Mouse (Mus musculus) ovary, postnatal 10 days (tissue): ENCODE data around the gene Thnsl1.
"Not testable (repeated sequence)": the region's sequence is repeated elsewhere in the genome, so short reads cannot be mapped to it uniquely, and the experiment has no call there.

Experiments
- DNase-seq: peaks from one replicate; pipeline ENCODE4 v3.0.0; 2022; ENCODE audit warnings: low spot score

The Thnsl1 gene

DNA sequence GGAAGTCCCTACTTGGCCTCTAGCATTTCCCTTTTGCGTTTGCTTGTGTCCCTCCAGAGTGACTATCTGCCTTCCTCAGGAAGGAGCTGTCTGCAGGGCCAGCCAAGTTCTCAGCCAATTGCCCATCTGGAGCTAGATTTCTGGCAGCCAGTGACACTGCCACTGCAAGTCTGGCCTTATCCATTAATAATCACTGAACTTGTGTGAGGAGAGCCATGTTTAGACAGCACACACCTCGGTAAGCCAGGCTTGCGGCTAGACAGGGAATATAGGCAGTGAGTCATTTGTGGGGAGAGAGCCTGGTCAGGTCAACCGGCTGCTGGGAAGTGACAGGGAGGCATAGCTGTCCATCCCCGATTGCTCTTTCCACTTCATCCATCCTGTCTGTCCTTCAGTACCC is 31.3 kb downstream of the Thnsl1 start:
- DNase-seq: no peak

DNA sequence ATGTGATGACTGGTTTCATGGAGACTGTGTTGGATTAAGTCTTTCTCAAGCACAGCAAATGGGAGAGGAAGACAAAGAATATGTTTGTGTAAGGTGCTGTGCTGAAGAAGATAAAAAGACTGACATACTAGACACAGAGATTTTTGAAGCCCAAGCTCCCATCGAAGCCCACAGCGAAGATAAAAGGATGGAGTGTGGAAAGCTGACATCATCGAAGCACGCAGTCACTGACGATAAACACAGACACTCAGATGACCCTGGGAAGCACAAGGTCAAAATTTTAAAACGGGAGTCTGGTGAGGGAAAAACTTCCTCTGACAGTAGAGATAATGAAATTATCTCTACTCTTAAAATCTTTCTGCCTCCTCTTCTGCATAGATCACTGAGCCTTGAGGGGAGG is 38.6 kb downstream of the Thnsl1 start:
- not testable (repeated sequence) for DNase-seq

DNA sequence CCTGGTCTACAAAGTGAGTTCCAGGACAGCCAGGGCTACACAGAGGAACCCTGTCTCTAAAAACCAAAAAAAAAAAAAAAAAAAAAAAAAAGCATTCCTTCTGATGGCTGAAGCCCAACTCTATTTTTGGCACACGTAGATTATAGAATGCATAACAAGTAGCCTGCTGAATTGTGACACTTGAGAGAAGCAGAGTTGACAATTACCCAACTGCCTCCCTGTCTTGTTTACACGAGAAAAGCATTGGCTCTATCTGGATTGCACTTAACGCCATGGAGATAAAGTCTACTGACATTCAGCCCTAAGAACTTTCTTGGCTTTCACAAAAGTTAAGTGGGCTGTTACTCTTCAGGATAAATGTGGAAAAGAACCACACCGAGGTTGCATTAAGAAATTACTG is 39.5 kb downstream of the Thnsl1 start:
- DNase-seq: no peak

DNA sequence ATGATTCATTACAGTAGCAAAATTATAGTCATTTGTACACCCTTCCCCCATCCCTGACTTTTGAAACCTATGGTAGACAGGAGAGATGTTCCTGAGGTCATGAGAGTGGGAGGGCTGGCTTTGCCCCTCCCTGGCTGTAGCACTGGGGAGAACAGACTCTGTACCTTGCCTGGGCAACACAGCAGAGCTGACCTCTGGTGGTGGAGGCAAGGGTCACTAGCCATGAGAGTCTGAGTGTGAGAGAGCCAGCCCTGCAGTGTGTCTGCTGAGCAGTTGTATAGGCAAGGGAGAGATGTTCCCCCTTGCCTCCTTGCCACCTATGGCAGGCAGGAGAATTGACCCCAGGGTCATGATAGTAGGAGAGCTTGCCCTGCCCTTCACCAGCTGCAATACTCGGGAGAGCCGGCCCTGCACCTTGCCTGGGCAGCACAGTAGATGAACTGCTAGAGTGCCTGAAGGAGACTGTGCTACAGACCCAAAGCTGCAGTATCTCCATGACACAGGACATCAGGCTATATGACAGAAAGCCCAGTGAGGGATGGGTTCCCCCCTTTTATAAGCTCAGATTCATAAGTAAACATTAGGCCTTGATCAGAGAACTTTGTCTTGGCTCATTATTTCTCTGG is 40.1 kb downstream of the Thnsl1 start:
- no peak for DNase-seq

DNA sequence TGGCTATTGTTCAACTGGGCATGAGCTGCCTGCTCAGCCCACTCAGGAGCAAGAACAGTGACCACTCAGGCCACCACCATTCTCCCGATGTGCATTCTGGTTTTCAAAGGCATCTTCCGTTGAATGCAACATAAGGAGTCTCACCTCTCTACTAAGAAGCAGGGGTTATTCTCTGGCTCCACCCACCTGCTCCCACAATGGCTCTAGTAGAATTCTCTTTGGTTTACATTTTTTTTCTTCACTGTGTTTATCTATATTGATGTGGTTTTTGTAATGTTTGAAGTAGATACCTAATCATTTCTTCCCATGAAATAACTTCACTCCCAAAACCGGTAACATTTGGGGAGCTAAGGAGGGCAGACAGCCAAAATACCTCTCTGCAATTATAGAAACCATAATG is 48.1 kb downstream of the Thnsl1 start:
- no peak for DNase-seq

DNA sequence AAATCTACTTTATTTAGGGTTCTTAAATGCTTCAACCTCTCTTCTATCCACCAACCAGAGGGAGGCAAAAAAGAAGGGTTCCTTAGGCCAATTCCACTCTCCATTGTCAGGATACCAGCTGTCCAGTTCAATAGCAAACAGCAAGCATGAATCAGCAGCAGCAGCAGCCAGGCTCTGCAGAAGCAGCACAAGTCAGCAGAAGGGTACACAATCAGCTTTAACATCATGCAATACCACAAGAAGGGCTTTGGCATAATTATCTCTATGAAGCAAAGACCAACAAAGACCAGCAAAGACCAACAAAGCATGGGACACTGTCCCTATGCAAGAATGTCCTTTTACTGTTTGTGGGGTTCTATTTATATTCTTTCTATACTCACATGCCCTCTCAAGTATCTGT is 48.8 kb downstream of the Thnsl1 start:
- no peak for DNase-seq

DNA sequence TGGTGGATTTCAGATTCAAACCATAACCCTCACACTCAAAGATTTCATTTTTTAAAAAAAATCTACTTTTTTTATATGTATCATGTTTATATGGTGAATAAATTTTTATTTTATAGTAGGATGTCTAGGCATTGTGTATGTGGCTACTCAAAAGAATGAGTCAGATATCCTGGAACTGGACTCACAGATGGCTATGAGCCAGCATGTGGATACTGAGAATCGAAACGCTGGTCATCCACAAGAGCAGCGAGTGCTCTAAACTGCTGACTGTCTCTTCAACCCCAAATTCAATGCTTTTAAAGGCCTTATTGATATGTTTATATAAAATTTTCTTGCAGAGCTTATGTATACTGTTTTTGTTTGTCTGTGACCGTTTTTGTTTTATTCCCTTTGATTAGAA is 52.8 kb downstream of the Thnsl1 start:
- DNase-seq: no peak

DNA sequence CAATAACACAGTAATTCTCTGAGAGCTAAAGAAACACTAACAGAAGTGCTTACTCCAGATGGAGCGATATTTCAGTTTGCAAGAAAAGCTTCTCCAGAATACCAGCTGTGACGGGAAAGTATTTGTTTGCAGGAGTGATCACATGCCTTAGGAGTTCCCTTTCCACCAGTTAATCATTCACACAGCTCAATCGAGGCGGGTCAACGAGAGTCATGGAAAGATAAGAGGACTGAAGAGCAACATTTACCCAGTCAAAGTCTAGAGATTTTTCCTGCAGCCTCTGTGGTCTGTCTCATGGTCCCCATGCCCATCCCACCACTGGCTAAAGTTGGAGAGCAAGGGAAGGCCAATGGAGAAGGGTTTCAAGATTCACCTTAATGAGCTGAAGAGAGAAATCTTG is 53.6 kb downstream of the Thnsl1 start:
- no peak for DNase-seq

DNA sequence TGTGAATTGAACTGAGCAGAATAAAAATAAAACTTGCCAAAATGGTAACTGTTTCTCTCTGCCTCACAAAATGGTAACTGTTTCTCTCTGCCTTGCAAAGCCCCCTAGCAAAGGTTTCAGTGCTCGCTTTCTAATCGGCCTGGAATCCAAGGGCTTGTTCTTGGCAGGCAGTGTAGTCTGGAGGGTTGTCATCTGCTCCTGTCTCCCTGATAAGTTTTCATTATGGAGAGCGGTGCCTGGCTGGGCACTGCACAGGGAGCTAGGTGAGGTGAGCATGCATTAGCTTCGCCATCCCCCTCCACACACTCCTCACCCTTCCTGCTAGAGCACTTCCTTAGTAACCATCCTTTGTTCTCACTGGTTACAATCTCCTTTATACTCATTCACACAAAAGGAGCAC is 54.5 kb downstream of the Thnsl1 start:
- no peak for DNase-seq

DNA sequence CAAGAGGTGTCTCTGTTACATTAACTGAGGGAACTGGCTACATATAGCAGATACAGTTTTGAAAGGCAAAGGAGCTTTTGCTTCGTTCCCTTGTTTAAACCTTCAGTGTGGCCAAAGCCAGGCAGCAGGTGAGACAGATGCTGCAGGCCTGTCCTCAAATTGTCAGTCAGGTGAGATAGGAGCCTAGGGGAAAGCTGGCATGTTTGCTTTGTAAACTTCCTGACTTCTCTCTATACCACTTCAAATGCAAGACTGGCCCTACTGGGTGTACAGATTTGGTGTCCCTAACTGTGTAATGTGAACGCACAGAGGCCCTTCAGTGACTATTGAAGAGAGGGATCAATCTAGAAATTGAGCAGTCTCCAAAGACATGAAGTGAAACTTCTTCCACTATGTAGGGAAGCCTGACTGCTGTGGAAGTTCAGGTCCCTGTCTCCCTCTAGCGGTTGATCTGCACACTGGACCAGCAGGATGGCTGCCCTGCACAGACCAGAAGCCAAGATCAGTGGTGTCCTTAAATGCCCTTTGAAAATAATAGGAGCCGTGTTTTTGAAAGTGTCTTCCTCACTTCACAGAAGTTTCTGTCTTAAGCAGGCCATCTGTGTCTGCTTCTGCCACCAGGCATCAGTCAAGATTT is 56.0 kb downstream of the Thnsl1 start:
- DNase-seq: no peak

DNA sequence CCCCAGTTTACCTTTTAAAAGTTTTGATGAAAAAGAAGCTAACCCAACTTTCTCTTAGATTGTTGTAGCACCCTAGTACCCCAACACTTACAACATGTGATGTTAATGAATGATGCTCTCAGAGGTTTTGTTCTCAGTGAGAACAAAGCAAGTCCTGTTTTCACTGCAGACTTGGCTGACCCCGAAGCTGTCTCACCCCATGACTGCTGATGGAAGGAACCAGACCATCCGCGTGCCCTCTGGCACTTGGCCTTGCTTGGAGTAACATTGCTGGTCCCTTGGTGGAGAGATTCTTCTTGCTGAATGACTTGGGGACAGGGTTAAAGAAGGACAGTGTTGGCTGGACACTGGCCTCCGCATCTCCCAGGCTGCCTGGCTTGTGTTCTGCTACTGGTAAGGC is 58.5 kb downstream of the Thnsl1 start:
- no peak for DNase-seq
